Mouse (Mus musculus): ENCODE results near the gene Fibcd1. TPM values are rescaled to one million over a fixed set of nuclear protein-coding genes. Genes with fewer than 3 reads are reported as not detected.

Fibcd1 gene
- total RNA-seq, 2 experiments from 2014 or later: 0.05 TPM; not detected in 1

GRCm38 (mm10) chr2:31858500-31858899 is 12.7 kb upstream of the Fibcd1 start:
- no peak for DNase-seq (ENCODE audit: low spot score)

- no peak for DNase-seq (ENCODE audit: low spot score)
Measured at GRCm38 (mm10) chr2:31857180-31857579, 11.4 kb upstream of the Fibcd1 start.

GRCm38 (mm10) chr2:31855991-31856390 is 10.2 kb upstream of the Fibcd1 start:
- no peak for DNase-seq (ENCODE audit: low spot score)

- DNase-seq (ENCODE audit: low spot score): no peak
Measured at GRCm38 (mm10) chr2:31850141-31850540, 4.3 kb upstream of the Fibcd1 start.

- DNase-seq (ENCODE audit: low spot score): no peak
Measured at GRCm38 (mm10) chr2:31847908-31848307, 2.1 kb upstream of the Fibcd1 start.

- no peak for DNase-seq (ENCODE audit: low spot score)
Measured at GRCm38 (mm10) chr2:31846692-31847660, 1.2 kb upstream of the Fibcd1 start.

GRCm38 (mm10) chr2:31845512-31845895 is 301 bp downstream of the Fibcd1 start:
- DNase-seq (ENCODE audit: low spot score): no peak

- DNase-seq (ENCODE audit: low spot score): no peak
Measured at GRCm38 (mm10) chr2:31844729-31845136, 1.1 kb downstream of the Fibcd1 start.

- no peak for DNase-seq (ENCODE audit: low spot score)
Measured at GRCm38 (mm10) chr2:31838868-31839267, 6.9 kb downstream of the Fibcd1 start.

- no peak for DNase-seq (ENCODE audit: low spot score)
Measured at GRCm38 (mm10) chr2:31836985-31837384, 8.8 kb downstream of the Fibcd1 start.

- no peak for DNase-seq (ENCODE audit: low spot score)
Measured at GRCm38 (mm10) chr2:31836091-31836490, 9.7 kb downstream of the Fibcd1 start.

- no peak for DNase-seq (ENCODE audit: low spot score)
Measured at GRCm38 (mm10) chr2:31828311-31828825, 17.4 kb downstream of the Fibcd1 start.

GRCm38 (mm10) chr2:31827877-31828276 is 17.9 kb downstream of the Fibcd1 start:
- no peak for DNase-seq (ENCODE audit: low spot score)

- no peak for DNase-seq (ENCODE audit: low spot score)
Measured at GRCm38 (mm10) chr2:31826094-31827085, 19.4 kb downstream of the Fibcd1 start.

GRCm38 (mm10) chr2:31825469-31825911 is 20.3 kb downstream of the Fibcd1 start:
- no peak for DNase-seq (ENCODE audit: low spot score)

- no peak for DNase-seq (ENCODE audit: low spot score)
Measured at GRCm38 (mm10) chr2:31823933-31824730, 21.7 kb downstream of the Fibcd1 start.

- DNase-seq (ENCODE audit: low spot score): no peak
Measured at GRCm38 (mm10) chr2:31822524-31823371, 23.1 kb downstream of the Fibcd1 start.

- DNase-seq (ENCODE audit: low spot score): peak; percentile 67
Measured at GRCm38 (mm10) chr2:31815367-31815766, 30.4 kb downstream of the Fibcd1 start.

- no peak for DNase-seq (ENCODE audit: low spot score)
Measured at GRCm38 (mm10) chr2:31814699-31815098, 31.1 kb downstream of the Fibcd1 start.

- no peak for DNase-seq (ENCODE audit: low spot score)
Measured at GRCm38 (mm10) chr2:31813641-31814040, 32.2 kb downstream of the Fibcd1 start.

Measured in gastrocnemius, adult 18-20 months (tissue).